Mouse (Mus musculus): Measurements from ENCODE around the gene Bcor. TPM values are rescaled to one million over a fixed set of nuclear protein-coding genes. Genes with fewer than 3 reads are reported as not detected.

Bcor gene
- polyA plus RNA-seq, 1 experiment from 2014 or later: 19.3 TPM

GRCm38 (mm10) chrX:12067851-12068510 lies 92.2 kb downstream of the Bcor start:
- Histone ChIP-seq H3K36me3 (no peaks in the 10 kb centered on the region), H3K27ac (no peak overlapping the region), H3K4me3 (replicated peaks) (no peak overlapping the region), H3K27me3 (peaks cover 85% of the 10 kb centered on the region), H3K9ac (no peak overlapping the region), H3K4me1 (peaks cover 94% of the 10 kb centered on the region), H3K9me3 (replicated peaks) (no peaks in the 10 kb centered on the region), H3K4me2 (peak overlapping the region; percentile 37)
- no peak for ATAC-seq (replicated peaks; ENCODE audit: low FRiP score)
- 16% methylated on average over 18 of the region's 18 CpGs for WGBS

GRCm38 (mm10) chrX:12067031-12067430 lies 93.1 kb downstream of the Bcor start:
- Histone ChIP-seq H3K9me3 (replicated peaks) (no peaks in the 10 kb centered on the region), H3K36me3 (no peaks in the 10 kb centered on the region), H3K27me3 (peaks cover 87% of the 10 kb centered on the region), H3K4me1 (peaks cover 95% of the 10 kb centered on the region), H3K4me2 (peak overlapping the region; percentile 32), H3K27ac (0 out of 2 replicates have a peak overlapping the region, but pooled peaks have one; percentile 54), H3K9ac (no peak overlapping the region), H3K4me3 (replicated peaks) (no peak overlapping the region)
- 19% methylated on average over 6 of the region's 6 CpGs for WGBS
- no peak for ATAC-seq (replicated peaks; ENCODE audit: low FRiP score)

GRCm38 (mm10) chrX:12065782-12066181 lies 94.4 kb downstream of the Bcor start:
- Histone ChIP-seq H3K4me1 (peaks cover 95% of the 10 kb centered on the region), H3K27me3 (peaks cover 80% of the 10 kb centered on the region)
- ATAC-seq (replicated peaks; ENCODE audit: low FRiP score): no peak

GRCm38 (mm10) chrX:12062932-12063260 lies 97.3 kb downstream of the Bcor start:
- Histone ChIP-seq H3K4me3 (replicated peaks) (no peak overlapping the region), H3K4me2 (peak overlapping the region; percentile 33), H3K9me3 (replicated peaks) (no peaks in the 10 kb centered on the region), H3K27ac (peak overlapping the region; percentile 74), H3K4me1 (peaks cover 76% of the 10 kb centered on the region), H3K9ac (no peak overlapping the region), H3K36me3 (peaks cover 11% of the 10 kb centered on the region), H3K27me3 (peaks cover 61% of the 10 kb centered on the region)
- no peak for ATAC-seq (replicated peaks; ENCODE audit: low FRiP score)
- 22% methylated on average over 6 of the region's 6 CpGs for WGBS

More at GRCm38 (mm10) chrX:12065782-12066181, 94.4 kb downstream of the Bcor start:
- H3K36me3 ChIP-seq: no peaks in the 10 kb centered on the region
- whole genome bisulfite sequencing: 32% methylated on average over 9 of the region's 9 CpGs
- H3K4me2 ChIP-seq: no peak overlapping the region
- no peaks in the 10 kb centered on the region for H3K9me3 ChIP-seq (replicated peaks)
- H3K27ac ChIP-seq: no peak overlapping the region
- H3K4me3 ChIP-seq (replicated peaks): no peak overlapping the region
- no peak overlapping the region for H3K9ac ChIP-seq

- ATAC-seq (replicated peaks; ENCODE audit: low FRiP score): peak; percentile 73
- no peak overlapping the region for H3K4me3 ChIP-seq (replicated peaks)
- 16% methylated on average over 24 of the region's 24 CpGs for WGBS
- H3K36me3 ChIP-seq: peaks cover 17% of the 10 kb centered on the region
- no peaks in the 10 kb centered on the region for H3K9me3 ChIP-seq (replicated peaks)
- peaks cover 55% of the 10 kb centered on the region for H3K27me3 ChIP-seq
- H3K4me2 ChIP-seq: peak overlapping the region; percentile 33
- H3K4me1 ChIP-seq: peaks cover 71% of the 10 kb centered on the region
- H3K27ac ChIP-seq: peak overlapping the region; percentile 74
- no peak overlapping the region for H3K9ac ChIP-seq
These were observed 97.8 kb downstream of the Bcor start for GRCm38 (mm10) chrX:12062121-12062931.

- no peak overlapping the region for H3K9ac ChIP-seq
- H3K4me2 ChIP-seq: no peak overlapping the region
- 59% methylated on average over 3 of the region's 3 CpGs for WGBS
- peaks cover 29% of the 10 kb centered on the region for H3K36me3 ChIP-seq
- no peak overlapping the region for H3K4me3 ChIP-seq (replicated peaks)
- ATAC-seq (replicated peaks; ENCODE audit: low FRiP score): no peak
- peaks cover 41% of the 10 kb centered on the region for H3K27me3 ChIP-seq
- H3K9me3 ChIP-seq (replicated peaks): no peaks in the 10 kb centered on the region
- H3K4me1 ChIP-seq: peaks cover 57% of the 10 kb centered on the region
- no peak overlapping the region for H3K27ac ChIP-seq
These were observed 99.3 kb downstream of the Bcor start for GRCm38 (mm10) chrX:12060848-12061247.

- H3K9ac ChIP-seq: no peak overlapping the region
- no peaks in the 10 kb centered on the region for H3K9me3 ChIP-seq (replicated peaks)
- peaks cover 9% of the 10 kb centered on the region for H3K27me3 ChIP-seq
- H3K27ac ChIP-seq: no peak overlapping the region
- no peak overlapping the region for H3K4me3 ChIP-seq (replicated peaks)
- ATAC-seq (replicated peaks; ENCODE audit: low FRiP score): no peak
- no peak overlapping the region for H3K4me2 ChIP-seq
- 86% methylated on average over 11 of the region's 11 CpGs for WGBS
- H3K36me3 ChIP-seq: peaks cover 47% of the 10 kb centered on the region
- peaks cover 20% of the 10 kb centered on the region for H3K4me1 ChIP-seq
These were observed 102.9 kb downstream of the Bcor start for GRCm38 (mm10) chrX:12057210-12057609.

- Histone ChIP-seq H3K9me3 (replicated peaks) (no peaks in the 10 kb centered on the region), H3K4me2 (no peak overlapping the region), H3K27ac (no peak overlapping the region), H3K27me3 (no peaks in the 10 kb centered on the region), H3K4me3 (replicated peaks) (no peak overlapping the region), H3K9ac (no peak overlapping the region), H3K36me3 (peaks cover 51% of the 10 kb centered on the region), H3K4me1 (peaks cover 4% of the 10 kb centered on the region; the same call in 1 of the 2 replicates)
- WGBS: 67% methylated on average over 9 of the region's 9 CpGs
- no peak for ATAC-seq (replicated peaks; ENCODE audit: low FRiP score)
These were observed 106.7 kb downstream of the Bcor start for GRCm38 (mm10) chrX:12053315-12053914.

GRCm38 (mm10) chrX:12052651-12053050 lies 107.5 kb downstream of the Bcor start:
- Histone ChIP-seq H3K27me3 (no peaks in the 10 kb centered on the region), H3K4me2 (no peak overlapping the region), H3K27ac (no peak overlapping the region), H3K36me3 (peaks cover 51% of the 10 kb centered on the region), H3K4me1 (peaks cover 11% of the 10 kb centered on the region), H3K9ac (no peak overlapping the region), H3K4me3 (replicated peaks) (no peak overlapping the region), H3K9me3 (replicated peaks) (no peaks in the 10 kb centered on the region)
- 100% methylated on average over 1 of the region's 1 CpGs for WGBS
- ATAC-seq (replicated peaks; ENCODE audit: low FRiP score): no peak

- Histone ChIP-seq H3K4me3 (replicated peaks) (no peak overlapping the region), H3K27ac (no peak overlapping the region), H3K4me2 (no peak overlapping the region), H3K27me3 (peaks cover 19% of the 10 kb centered on the region), H3K9ac (no peak overlapping the region), H3K9me3 (replicated peaks) (no peaks in the 10 kb centered on the region), H3K4me1 (peaks cover 11% of the 10 kb centered on the region), H3K36me3 (peaks cover 50% of the 10 kb centered on the region)
- WGBS: 47% methylated on average over 11 of the region's 11 CpGs
- no peak for ATAC-seq (replicated peaks; ENCODE audit: low FRiP score)
These were observed 111.4 kb downstream of the Bcor start for GRCm38 (mm10) chrX:12048721-12049120.

GRCm38 (mm10) chrX:12048166-12048565 lies 112.0 kb downstream of the Bcor start:
- H3K27me3 ChIP-seq: peaks cover 22% of the 10 kb centered on the region
- H3K4me1 ChIP-seq: peaks cover 11% of the 10 kb centered on the region
- ATAC-seq (replicated peaks; ENCODE audit: low FRiP score): no peak
- WGBS: 34% methylated on average over 9 of the region's 9 CpGs
- H3K4me2 ChIP-seq: no peak overlapping the region
- no peak overlapping the region for H3K4me3 ChIP-seq (replicated peaks)
- H3K9ac ChIP-seq: no peak overlapping the region
- peaks cover 48% of the 10 kb centered on the region for H3K36me3 ChIP-seq
- no peaks in the 10 kb centered on the region for H3K9me3 ChIP-seq (replicated peaks)
- no peak overlapping the region for H3K27ac ChIP-seq

- 39% methylated on average over 15 of the region's 16 CpGs for WGBS
- no peak overlapping the region for H3K9ac ChIP-seq
- H3K4me3 ChIP-seq (replicated peaks): no peak overlapping the region
- H3K36me3 ChIP-seq: peaks cover 47% of the 10 kb centered on the region
- no peaks in the 10 kb centered on the region for H3K9me3 ChIP-seq (replicated peaks)
- no peak overlapping the region for H3K4me2 ChIP-seq
- H3K4me1 ChIP-seq: peaks cover 11% of the 10 kb centered on the region
- H3K27me3 ChIP-seq: peaks cover 22% of the 10 kb centered on the region
- no peak for ATAC-seq (replicated peaks; ENCODE audit: low FRiP score)
- no peak overlapping the region for H3K27ac ChIP-seq
These were observed 112.8 kb downstream of the Bcor start for GRCm38 (mm10) chrX:12047223-12047911.
